Mouse (Mus musculus): Measurements from ENCODE around the gene Tmem51. TPM values are rescaled to one million over a fixed set of nuclear protein-coding genes. Genes with fewer than 3 reads are reported as not detected.

Gene Tmem51
- 1 to 10 TPM; 3.4 to 5.2 TPM for total RNA-seq (2021)
- long read RNA-seq, experiment 1, partial matches to known transcripts, result 1 of 8 reads
- long read RNA-seq, experiment 1, other reads (novel, unspliced or antisense), result 3 of 8 reads
- long read RNA-seq, experiment 2, partial matches to known transcripts, result 0 of 6 reads
- long read RNA-seq, experiment 2, other reads (novel, unspliced or antisense), result 2 of 6 reads

- peak; percentile 67 to 71 for DNase-seq
Observed at GRCm38 (mm10) chr4:142084131-142084899, at the start of gene Tmem51. Tmem51 (minus strand) TSS chr4:142084304.

DNA sequence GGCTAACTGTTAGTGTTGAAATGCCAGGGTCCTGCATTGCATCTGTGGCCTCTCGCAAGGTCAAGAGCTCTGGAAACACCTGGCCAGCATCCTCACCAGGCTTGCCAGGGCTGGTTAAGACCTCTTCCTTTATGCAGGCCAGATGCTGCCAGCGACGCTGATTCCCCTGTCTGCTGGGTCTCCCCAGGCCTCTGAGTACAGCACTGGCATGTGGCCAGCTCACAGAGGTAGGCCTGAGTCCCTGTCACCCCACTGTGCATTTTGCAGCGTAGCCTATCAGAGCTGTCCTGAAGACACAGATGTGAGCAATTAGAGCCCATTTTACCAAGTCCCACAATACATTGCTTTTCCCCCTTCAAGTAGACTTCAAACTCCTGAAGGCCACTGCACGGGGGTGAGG, 46.1 kb upstream of the Tmem51 start:
- DNase-seq, result no peak

- DNase-seq, result no peak
Observed at GRCm38 (mm10) chr4:142127275-142127788, 43.2 kb upstream of the Tmem51 start.

DNA sequence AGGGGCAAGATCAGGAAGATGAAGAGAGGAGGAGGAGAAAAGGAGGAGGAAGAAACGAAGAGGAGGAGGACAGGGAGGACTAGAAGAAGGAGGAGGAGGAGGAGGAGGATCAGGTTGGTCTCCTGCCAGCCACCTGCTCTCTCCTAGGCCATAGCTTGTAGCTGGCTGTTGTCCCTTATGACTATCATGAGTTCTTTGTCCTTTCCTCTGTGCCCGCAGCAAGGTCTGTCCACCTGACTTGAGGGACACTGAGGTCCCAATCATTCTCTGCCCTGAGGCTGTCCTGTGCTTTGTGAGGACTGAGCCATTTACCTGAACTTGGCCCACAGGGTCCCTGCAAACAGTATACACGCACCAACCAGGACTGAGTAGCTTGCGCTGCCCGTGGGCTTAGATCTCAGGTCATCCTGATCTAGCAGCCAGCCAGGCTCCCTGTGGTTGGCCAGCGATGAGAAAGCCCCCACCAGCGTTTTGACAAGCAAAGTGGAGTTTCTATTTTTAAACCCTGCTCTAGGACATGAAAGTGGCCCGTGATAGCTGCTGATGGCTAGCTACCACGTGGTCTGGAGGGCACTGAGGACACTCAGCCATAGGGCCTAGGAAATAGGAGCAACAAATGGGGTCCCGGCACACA, 42.7 kb upstream of the Tmem51 start:
- peak; percentile 70 to 80 for DNase-seq

- DNase-seq, result peak; percentile 36 to 50
Observed at GRCm38 (mm10) chr4:142121164-142121563, 37.1 kb upstream of the Tmem51 start.

DNA sequence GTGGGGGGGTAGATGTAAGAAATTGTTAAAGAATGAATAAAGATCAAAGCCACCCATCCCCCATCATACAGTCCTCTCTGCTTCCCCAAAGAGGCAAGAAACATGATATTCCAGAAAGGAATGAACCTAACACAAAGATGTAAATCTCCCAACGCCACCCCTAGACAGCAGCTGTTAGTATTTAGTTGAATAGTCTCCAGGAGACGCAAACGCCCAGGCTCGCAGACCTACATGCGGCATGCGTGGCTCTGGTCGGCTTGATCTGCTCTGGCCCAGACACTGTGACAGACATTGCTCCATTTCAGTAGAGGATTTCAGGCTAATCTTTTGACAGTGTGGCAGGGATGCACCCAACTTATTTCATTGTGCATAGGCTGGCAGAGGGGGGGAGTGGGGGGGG, 34.4 kb upstream of the Tmem51 start:
- no peak for DNase-seq

GRCm38 (mm10) chr4:142117993-142118392, 33.9 kb upstream of the Tmem51 start:
- DNase-seq, result no peak

DNA sequence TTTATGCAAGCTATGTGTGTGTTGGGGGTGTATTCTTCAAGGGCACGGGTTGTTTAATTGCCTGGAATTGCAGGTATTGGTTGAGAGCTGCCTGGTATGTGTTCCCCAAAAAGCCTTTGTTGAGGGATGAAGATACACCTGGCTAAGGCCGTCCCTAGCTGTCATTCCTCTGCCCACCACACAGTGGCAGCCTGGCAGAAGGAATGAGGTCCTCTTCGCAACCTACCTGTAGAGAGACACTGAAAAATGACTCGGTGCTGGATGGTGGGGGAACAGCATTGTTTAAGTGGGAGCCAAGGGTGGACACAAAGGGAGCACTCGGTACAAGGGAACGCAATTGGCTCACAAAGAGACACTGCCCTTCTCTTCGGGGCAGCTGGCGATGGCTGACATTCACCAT, 29.2 kb upstream of the Tmem51 start:
- DNase-seq, result peak; percentile 23 to 60

DNA sequence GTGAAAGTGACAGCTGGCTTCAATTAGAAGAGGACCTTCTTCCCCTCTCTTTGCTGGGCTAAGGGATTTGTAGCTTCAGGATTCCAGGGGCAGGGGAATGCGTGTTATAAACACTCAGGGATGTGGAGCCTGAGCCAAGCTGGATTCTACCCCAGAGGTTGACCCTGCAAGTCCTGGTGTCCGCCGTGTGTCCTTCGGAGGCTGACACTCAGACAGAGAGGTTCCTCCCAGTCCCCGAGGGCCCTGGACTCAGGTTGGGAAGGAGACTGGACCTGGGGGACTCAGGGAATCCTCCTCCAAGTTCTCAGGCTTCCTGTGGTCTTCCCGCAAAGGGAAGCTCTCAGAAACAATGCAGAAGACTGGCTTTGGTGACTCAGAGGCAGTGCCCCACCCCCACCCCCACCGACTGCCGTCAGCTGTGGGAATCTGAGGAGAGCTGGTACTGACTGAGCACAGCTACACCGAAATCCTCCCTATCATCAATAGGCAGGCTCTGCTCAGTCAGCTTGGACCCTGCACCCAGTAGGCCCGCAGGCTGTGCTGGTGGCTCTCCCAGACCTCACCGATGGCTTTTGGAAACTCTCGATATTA, 19.1 kb upstream of the Tmem51 start:
- no peak for DNase-seq

DNA sequence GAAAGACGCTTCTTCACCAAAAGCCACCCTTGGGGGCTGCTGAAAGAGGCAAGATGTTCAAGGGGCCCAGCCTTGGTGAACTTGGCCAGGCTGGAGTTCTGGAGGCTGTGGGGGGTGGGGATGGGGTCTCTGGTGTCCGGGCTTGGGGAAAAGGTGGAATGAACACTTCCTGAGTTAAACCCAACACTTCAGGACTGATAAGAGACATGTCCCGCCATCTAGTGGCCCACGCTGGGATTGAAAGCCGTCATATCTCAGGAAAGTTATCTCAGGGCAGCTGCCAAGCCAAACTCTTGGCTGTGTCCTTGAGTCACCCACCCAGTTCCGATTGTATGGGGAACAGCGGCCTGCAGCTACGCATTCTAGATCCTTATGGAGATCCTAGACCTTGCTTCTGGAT, 14.2 kb upstream of the Tmem51 start:
- DNase-seq, result peak; percentile 84 to 95

DNA sequence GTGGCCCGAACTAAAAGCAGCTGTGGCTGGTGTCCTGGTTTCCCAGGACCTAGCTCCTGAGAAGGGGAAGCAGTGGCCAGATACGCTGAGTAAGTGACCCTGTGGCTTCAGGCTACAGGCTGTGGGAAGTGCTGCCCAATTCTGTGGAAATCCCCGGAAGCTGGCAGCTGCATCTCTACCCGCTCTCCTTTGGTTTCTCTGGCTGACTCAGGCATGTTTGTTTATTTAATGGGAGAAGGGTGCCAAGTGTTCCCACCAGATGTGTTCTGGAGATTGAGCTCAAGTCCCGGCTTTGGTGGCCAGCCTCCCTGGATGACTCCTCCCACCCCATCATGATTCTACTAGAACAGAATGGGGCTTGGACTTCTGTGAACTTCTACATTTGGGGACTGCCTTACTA, 13.8 kb upstream of the Tmem51 start:
- peak; percentile 81 to 91 for DNase-seq

DNA sequence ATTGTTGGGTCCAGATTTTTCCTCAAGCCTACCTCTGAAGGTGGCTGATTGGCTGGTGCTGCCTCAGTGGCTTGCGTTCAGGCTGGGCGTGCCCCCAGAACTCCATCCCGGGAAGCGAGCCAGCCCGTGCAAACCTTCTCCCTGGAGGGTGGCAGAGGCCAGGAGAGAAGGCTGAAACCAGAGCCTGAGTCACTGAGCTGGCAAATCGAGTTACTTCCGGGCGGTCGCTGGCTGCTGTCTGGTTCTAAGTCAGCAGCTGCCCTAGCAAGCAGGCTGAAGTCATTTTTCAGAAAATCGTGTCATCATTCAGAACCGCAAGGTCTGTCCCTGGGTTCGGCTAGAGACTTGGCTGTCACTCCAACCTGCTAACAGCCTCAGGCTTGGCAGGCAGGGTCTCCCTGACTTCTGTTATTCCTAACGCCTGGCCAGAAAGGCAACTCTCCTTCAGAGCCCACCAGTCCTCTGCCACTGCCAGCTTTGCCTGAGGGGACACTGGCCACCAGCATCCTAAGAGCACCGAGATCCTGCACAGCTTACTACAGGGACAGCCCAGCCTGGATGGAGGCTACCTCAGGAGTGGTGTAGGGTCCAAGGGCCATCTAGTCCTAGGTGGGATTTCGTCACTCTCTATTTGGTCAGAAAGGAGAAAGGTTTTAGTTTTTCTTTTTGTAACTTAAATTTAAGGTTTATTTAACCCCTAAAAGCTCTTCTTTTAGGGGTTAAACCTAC, 11.6 kb upstream of the Tmem51 start:
- DNase-seq, result peak; percentile 84 to 87

GRCm38 (mm10) chr4:142094386-142094785, 10.3 kb upstream of the Tmem51 start:
- DNase-seq, result no peak

DNA sequence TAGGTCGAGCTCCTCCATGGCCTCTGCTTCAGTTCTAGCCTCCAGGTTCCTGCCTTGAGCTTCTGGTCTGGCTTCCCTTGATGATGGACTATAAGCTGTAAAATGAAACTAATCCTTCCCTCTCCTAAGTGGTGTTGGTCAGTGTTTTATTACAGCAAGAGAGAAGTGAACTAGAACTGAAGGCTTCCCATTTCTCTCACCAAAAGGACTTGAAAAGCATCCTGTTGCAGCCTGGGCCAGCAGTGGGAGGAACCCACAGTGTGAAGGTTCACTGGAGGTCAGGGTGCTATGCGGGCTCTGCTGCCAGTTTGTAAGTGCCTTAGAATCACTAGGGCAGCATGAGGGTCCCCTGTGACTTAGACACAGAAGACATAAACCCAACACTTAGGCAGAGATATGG, 7.0 kb upstream of the Tmem51 start:
- no peak for DNase-seq

DNA sequence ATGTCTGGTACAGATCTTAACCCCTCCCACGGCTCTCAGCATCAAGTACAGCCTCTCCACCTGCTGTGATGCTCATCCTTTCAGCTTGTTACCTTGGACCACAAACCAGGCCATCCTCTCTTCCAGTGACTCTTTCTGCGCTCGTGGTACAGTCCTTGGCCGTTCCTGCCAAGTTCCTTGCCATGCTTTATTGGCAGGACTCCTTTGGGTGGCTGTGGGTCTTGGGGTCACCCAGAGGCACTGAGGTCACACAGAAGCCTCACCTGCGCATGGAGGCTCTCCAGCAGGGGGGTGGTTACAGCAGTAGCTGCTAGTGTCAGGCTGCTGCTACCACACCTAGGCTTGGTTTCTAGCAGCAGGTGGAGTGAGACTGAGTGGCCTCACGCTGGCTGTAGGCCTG, 5.9 kb upstream of the Tmem51 start:
- DNase-seq, result no peak

- no peak for DNase-seq
Observed at GRCm38 (mm10) chr4:142088836-142089235, 4.7 kb upstream of the Tmem51 start.

- DNase-seq, result no peak
Observed at GRCm38 (mm10) chr4:142088409-142088808, 4.3 kb upstream of the Tmem51 start.

- DNase-seq, result no peak
Observed at GRCm38 (mm10) chr4:142084936-142085563, 946 bp upstream of the Tmem51 start.

DNA sequence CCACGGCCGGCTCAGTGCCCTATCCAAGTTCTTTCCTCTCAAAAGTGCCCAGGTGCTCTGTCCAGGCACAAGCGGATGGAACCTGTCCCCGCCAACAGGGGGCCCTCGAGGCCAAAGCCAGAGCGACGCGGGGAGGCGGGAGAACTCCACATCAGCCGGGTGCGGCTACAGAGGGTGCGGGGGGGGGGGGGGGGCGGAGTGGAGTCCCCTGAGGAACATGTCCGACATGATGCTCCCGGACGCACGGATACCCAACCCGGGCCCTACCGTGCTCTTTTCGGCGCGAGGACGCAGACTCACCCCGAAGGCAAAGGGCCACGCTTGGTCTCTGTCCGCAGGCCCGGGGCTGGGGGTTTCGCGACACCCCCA, 358 bp downstream of the Tmem51 start:
- DNase-seq, result peak; percentile 80 to 83

GRCm38 (mm10) chr4:142083193-142083592, 911 bp downstream of the Tmem51 start:
- no peak for DNase-seq

DNA sequence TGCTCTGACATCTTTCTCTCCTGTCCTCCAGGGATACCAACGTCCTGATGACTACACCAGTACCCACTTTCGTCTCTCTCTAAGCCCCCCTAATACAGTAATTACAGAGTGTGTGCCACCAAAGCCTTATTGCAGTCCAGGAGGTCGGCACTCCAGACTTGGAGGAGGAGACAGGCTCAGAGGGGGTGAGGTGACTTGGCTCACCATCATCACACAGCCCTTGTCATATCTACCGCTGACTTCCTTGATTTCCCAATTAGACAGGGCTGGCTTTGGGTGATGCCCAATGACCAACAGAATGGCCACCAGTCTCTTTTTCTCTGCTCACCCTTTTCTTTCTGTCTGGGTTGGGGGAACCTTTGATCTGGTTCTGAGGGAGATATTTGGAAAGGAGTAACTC, 1.4 kb downstream of the Tmem51 start:
- no peak for DNase-seq

Measured in heart, adult 18-20 months (tissue).